Mouse (Mus musculus): ENCODE data around the gene Cdk15.

DNA sequence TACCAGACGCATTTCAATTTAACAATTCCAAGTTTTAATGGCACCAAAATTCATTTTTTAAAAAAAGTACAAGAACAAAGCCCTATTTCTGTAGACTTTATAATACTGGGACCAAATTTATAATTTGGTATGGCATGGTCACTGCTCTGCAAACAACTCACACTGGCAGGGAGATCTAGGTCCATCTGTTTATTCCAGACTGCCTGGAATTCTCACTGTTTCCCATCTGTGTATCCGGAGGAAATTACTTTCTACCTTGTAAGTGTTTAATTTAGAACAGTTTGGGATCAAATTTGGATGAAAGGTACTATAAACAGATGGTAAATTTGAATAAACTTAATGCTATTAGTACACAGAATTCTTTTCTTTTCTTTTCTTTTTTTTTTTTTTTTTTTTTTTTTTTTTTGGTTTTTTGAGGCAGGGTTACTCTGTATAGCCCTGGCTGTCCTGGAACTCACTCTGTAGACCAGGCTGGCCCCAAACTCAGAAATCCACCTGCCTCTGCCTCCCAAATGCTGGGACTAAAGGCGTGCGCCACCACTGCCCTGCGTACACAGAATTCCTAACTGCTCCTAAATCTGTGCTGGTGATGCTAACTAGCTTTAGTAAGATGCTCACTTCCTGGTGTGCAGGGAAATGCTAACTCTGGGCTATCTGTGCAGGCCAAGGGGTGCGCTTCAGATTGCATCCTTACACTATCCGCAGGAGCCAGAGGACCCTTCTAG is 34.4 kb upstream of the Cdk15 start:
- TF ChIP-seq CTCF (IDR thresholded peaks at IDR 0.05; ENCODE audit: low read depth) (no peak), EP300 (IDR thresholded peaks at IDR 0.05; ENCODE audit: low read depth) (no peak)

Data from liver, postnatal 0 days (tissue).